Mouse (Mus musculus) CD4-positive, CD25-positive, alpha-beta regulatory T cell, adult 4 months (primary cell): ENCODE data around the gene Trio. TPM values are rescaled to one million over a fixed set of nuclear protein-coding genes. Genes with fewer than 3 reads are reported as not detected.

Experiments
- ATAC-seq: one replicate; pipeline ENCODE4 v1.8.0; 2017
- polyA plus RNA-seq, 2 experiments: library from polyadenylated mRNA; unstranded; fragments of 100-300 nt; shearing (Covaris generic); gene quantifications; one replicate each; pipeline ENCODE4 v1.2.1; 2017

Gene Trio
- polyA plus RNA-seq, 2 experiments from 2014 or later, result 9.1 to 11.7 TPM

GRCm38 (mm10) chr15:27991066-27991701 lies 34.5 kb downstream of the Trio start:
- ATAC-seq, result no peak

- no peak for ATAC-seq
Observed at GRCm38 (mm10) chr15:27987979-27988378, 37.7 kb downstream of the Trio start.

GRCm38 (mm10) chr15:27984881-27985280 lies 40.8 kb downstream of the Trio start:
- no peak for ATAC-seq

GRCm38 (mm10) chr15:27981764-27982500 lies 43.7 kb downstream of the Trio start:
- ATAC-seq, result no peak

GRCm38 (mm10) chr15:27981258-27981657 lies 44.4 kb downstream of the Trio start:
- ATAC-seq, result no peak

GRCm38 (mm10) chr15:27980436-27980835 lies 45.2 kb downstream of the Trio start:
- ATAC-seq, result no peak

GRCm38 (mm10) chr15:27976950-27977349 lies 48.7 kb downstream of the Trio start:
- no peak for ATAC-seq

- ATAC-seq, result no peak
Observed at GRCm38 (mm10) chr15:27976366-27976765, 49.3 kb downstream of the Trio start.

GRCm38 (mm10) chr15:27974637-27975036 lies 51.0 kb downstream of the Trio start:
- no peak for ATAC-seq

- no peak for ATAC-seq
Observed at GRCm38 (mm10) chr15:27968183-27968582, 57.5 kb downstream of the Trio start.

GRCm38 (mm10) chr15:27967128-27967876 lies 58.3 kb downstream of the Trio start:
- ATAC-seq, result no peak

- no peak for ATAC-seq
Observed at GRCm38 (mm10) chr15:27964877-27965276, 60.8 kb downstream of the Trio start.

GRCm38 (mm10) chr15:27963506-27963905 lies 62.1 kb downstream of the Trio start:
- ATAC-seq, result no peak

GRCm38 (mm10) chr15:27960642-27961041 lies 65.0 kb downstream of the Trio start:
- no peak for ATAC-seq

GRCm38 (mm10) chr15:27957867-27958266 lies 67.8 kb downstream of the Trio start:
- no peak for ATAC-seq

- ATAC-seq, result no peak
Observed at GRCm38 (mm10) chr15:27955614-27956013, 70.0 kb downstream of the Trio start.

GRCm38 (mm10) chr15:27954356-27954755 lies 71.3 kb downstream of the Trio start:
- ATAC-seq, result no peak

GRCm38 (mm10) chr15:27953570-27953969 lies 72.1 kb downstream of the Trio start:
- no peak for ATAC-seq

GRCm38 (mm10) chr15:27951195-27951594 lies 74.5 kb downstream of the Trio start:
- ATAC-seq, result no peak

GRCm38 (mm10) chr15:27949196-27949595 lies 76.5 kb downstream of the Trio start:
- no peak for ATAC-seq

- no peak for ATAC-seq
Observed at GRCm38 (mm10) chr15:27947880-27948279, 77.8 kb downstream of the Trio start.

- no peak for ATAC-seq
Observed at GRCm38 (mm10) chr15:27945570-27945969, 80.1 kb downstream of the Trio start.

GRCm38 (mm10) chr15:27944898-27945297 lies 80.8 kb downstream of the Trio start:
- ATAC-seq, result no peak
